Mouse (Mus musculus) forebrain, embryonic 12.5 days (tissue): Measurements from ENCODE around the gene Spg21. TPM values are rescaled to one million over a fixed set of nuclear protein-coding genes. Genes with fewer than 3 reads are reported as not detected.

Experiments used
- ATAC-seq: fragments of 200-750 bp; cut with Nextera tagmentation; 2 replicates; pipeline ENCODE4 v1.8.0; 2017; ENCODE audit warnings: moderate TSS enrichment; ENCODE audit not compliant: low FRiP score
- H3K27ac ChIP-seq: fragments of 300-500 bp; sonication (generic); 2 replicates; pipeline ENCODE4 v1.5.1; 2016; ENCODE audit warnings: mild to moderate bottlenecking
- H3K27me3 ChIP-seq: fragments of 300-500 bp; sonication (generic); 2 replicates; pipeline ENCODE4 v1.6.1; 2016; ENCODE audit warnings: mild to moderate bottlenecking
- H3K36me3 ChIP-seq: fragments of 300-500 bp; sonication (generic); replicated peaks from 2 replicates; pipeline ENCODE4 v1.6.1; 2016; ENCODE audit warnings: mild to moderate bottlenecking
- H3K4me1 ChIP-seq: fragments of 300-500 bp; sonication (generic); 2 replicates; pipeline ENCODE4 v1.6.1; 2016
- H3K4me2 ChIP-seq: fragments of 300-500 bp; sonication (generic); 2 replicates; pipeline ENCODE4 v1.6.1; 2016; ENCODE audit warnings: mild to moderate bottlenecking, moderate library complexity
- H3K4me3 ChIP-seq: fragments of 300-500 bp; sonication (generic); replicated peaks from 2 replicates; pipeline ENCODE4 v1.5.1; 2016; ENCODE audit warnings: mild to moderate bottlenecking
- H3K9ac ChIP-seq: fragments of 300-500 bp; sonication (generic); 2 replicates; pipeline ENCODE4 v1.6.1; 2016; ENCODE audit warnings: mild to moderate bottlenecking
- H3K9me3 ChIP-seq: fragments of 300-500 bp; sonication (generic); 2 replicates; pipeline ENCODE4 v1.6.1; 2016
- WGBS: fragments of 180-500 bp; shearing (Covaris S2); methylation state at CpG from one replicate; pipeline ENCODE4 v1.1.7; 2016; 5-methylcytosine and 5-hydroxymethylcytosine counted together
- polyA plus RNA-seq: library from polyadenylated mRNA; unstranded; fragments of >200 nt; fragmentation: Nextera tagmentation; extraction: Ambion mirVana; gene quantifications from 2 replicates; pipeline ENCODE4 v1.2.1, GENCODE M21; 2016

Gene Spg21
- polyA plus RNA-seq, 1 experiment from 2014 or later, result 118 TPM

GRCm38 (mm10) chr9:65491476-65491875 is 30.7 kb downstream of the Spg21 start:
- 87% methylated on average over 3 of the region's 3 CpGs for WGBS
- no peak for ATAC-seq
- Histone ChIP-seq H3K9ac (no peak overlapping the region), H3K9me3 (no peaks in the 10 kb centered on the region), H3K36me3 (peaks cover 23% of the 10 kb centered on the region), H3K4me3 (no peak overlapping the region), H3K27ac (no peak overlapping the region), H3K4me2 (no peak overlapping the region), H3K4me1 (no peaks in the 10 kb centered on the region), H3K27me3 (no peaks in the 10 kb centered on the region)

- H3K9me3 ChIP-seq, result no peaks in the 10 kb centered on the region
- ATAC-seq, result no peak
- 87% methylated on average over 2 of the region's 2 CpGs for WGBS
- H3K27ac ChIP-seq, result no peak overlapping the region
- peaks cover 15% of the 10 kb centered on the region; the same call in 1 of the 2 replicates for H3K36me3 ChIP-seq
- H3K4me1 ChIP-seq, result no peaks in the 10 kb centered on the region
- H3K27me3 ChIP-seq, result no peaks in the 10 kb centered on the region
- H3K4me2 ChIP-seq, result no peak overlapping the region
- no peak overlapping the region for H3K9ac ChIP-seq
- H3K4me3 ChIP-seq, result no peak overlapping the region
Measured at GRCm38 (mm10) chr9:65492351-65492750, 31.6 kb downstream of the Spg21 start.

- H3K4me3 ChIP-seq, result no peak overlapping the region
- no peaks in the 10 kb centered on the region for H3K9me3 ChIP-seq
- ATAC-seq, result no peak
- H3K36me3 ChIP-seq, result peaks cover 10% of the 10 kb centered on the region; the same call in 1 of the 2 replicates
- no peaks in the 10 kb centered on the region for H3K27me3 ChIP-seq
- no peak overlapping the region for H3K9ac ChIP-seq
- H3K27ac ChIP-seq, result no peak overlapping the region
- WGBS, result 93% methylated on average over 4 of the region's 4 CpGs
- no peaks in the 10 kb centered on the region for H3K4me1 ChIP-seq
- no peak overlapping the region for H3K4me2 ChIP-seq
Measured at GRCm38 (mm10) chr9:65492851-65493250, 32.1 kb downstream of the Spg21 start.

GRCm38 (mm10) chr9:65502146-65502545 is 41.4 kb downstream of the Spg21 start:
- H3K27ac ChIP-seq, result no peak overlapping the region
- H3K4me2 ChIP-seq, result no peak overlapping the region
- H3K9ac ChIP-seq, result no peak overlapping the region
- no peak overlapping the region for H3K4me3 ChIP-seq
- H3K27me3 ChIP-seq, result no peaks in the 10 kb centered on the region
- H3K4me1 ChIP-seq, result no peaks in the 10 kb centered on the region
- WGBS, result 67% methylated on average over 8 of the region's 8 CpGs
- H3K36me3 ChIP-seq, result no peaks in the 10 kb centered on the region
- ATAC-seq, result no peak
- no peaks in the 10 kb centered on the region for H3K9me3 ChIP-seq

GRCm38 (mm10) chr9:65502721-65503505 is 42.2 kb downstream of the Spg21 start:
- Histone ChIP-seq H3K4me2 (no peak overlapping the region), H3K4me3 (no peak overlapping the region), H3K9me3 (no peaks in the 10 kb centered on the region), H3K4me1 (no peaks in the 10 kb centered on the region), H3K27ac (no peak overlapping the region), H3K9ac (no peak overlapping the region), H3K36me3 (no peaks in the 10 kb centered on the region), H3K27me3 (no peaks in the 10 kb centered on the region)
- 87% methylated on average over 21 of the region's 21 CpGs for WGBS
- ATAC-seq, result no peak

- Histone ChIP-seq H3K36me3 (no peaks in the 10 kb centered on the region), H3K27me3 (no peaks in the 10 kb centered on the region), H3K9me3 (no peaks in the 10 kb centered on the region), H3K9ac (no peak overlapping the region), H3K4me2 (no peak overlapping the region), H3K4me1 (no peaks in the 10 kb centered on the region), H3K4me3 (no peak overlapping the region), H3K27ac (no peak overlapping the region)
- 79% methylated on average over 7 of the region's 7 CpGs for WGBS
- ATAC-seq, result no peak
Measured at GRCm38 (mm10) chr9:65508449-65508848, 47.7 kb downstream of the Spg21 start.

GRCm38 (mm10) chr9:65512520-65512919 is 51.8 kb downstream of the Spg21 start:
- ATAC-seq, result no peak
- no peak overlapping the region for H3K9ac ChIP-seq
- peaks cover 6% of the 10 kb centered on the region for H3K4me1 ChIP-seq
- no peak overlapping the region for H3K4me3 ChIP-seq
- no peak overlapping the region for H3K4me2 ChIP-seq
- H3K27ac ChIP-seq, result no peak overlapping the region
- H3K27me3 ChIP-seq, result no peaks in the 10 kb centered on the region; the same call in 1 of the 2 replicates
- no peaks in the 10 kb centered on the region for H3K9me3 ChIP-seq
- 81% methylated on average over 3 of the region's 3 CpGs for WGBS
- H3K36me3 ChIP-seq, result no peaks in the 10 kb centered on the region

- Histone ChIP-seq H3K36me3 (no peaks in the 10 kb centered on the region), H3K27ac (peak overlapping the region; percentile 36; the same call in 1 of the 2 replicates), H3K9me3 (no peaks in the 10 kb centered on the region), H3K9ac (no peak overlapping the region), H3K27me3 (peaks cover 6% of the 10 kb centered on the region; the same call in 1 of the 2 replicates), H3K4me2 (no peak overlapping the region), H3K4me1 (peaks cover 6% of the 10 kb centered on the region), H3K4me3 (no peak overlapping the region)
- ATAC-seq, result no peak
- 82% methylated on average over 8 of the region's 8 CpGs for whole genome bisulfite sequencing
Measured at GRCm38 (mm10) chr9:65514431-65514830, 53.7 kb downstream of the Spg21 start.

GRCm38 (mm10) chr9:65514851-65515261 is 54.1 kb downstream of the Spg21 start:
- H3K9me3 ChIP-seq, result no peaks in the 10 kb centered on the region
- peak overlapping the region; percentile 36; the same call in 1 of the 2 replicates for H3K27ac ChIP-seq
- peaks cover 6% of the 10 kb centered on the region; the same call in 1 of the 2 replicates for H3K27me3 ChIP-seq
- no peak overlapping the region for H3K4me2 ChIP-seq
- no peaks in the 10 kb centered on the region for H3K36me3 ChIP-seq
- no peak overlapping the region for H3K9ac ChIP-seq
- 68% methylated on average over 3 of the region's 3 CpGs for WGBS
- peaks cover 6% of the 10 kb centered on the region for H3K4me1 ChIP-seq
- no peak overlapping the region for H3K4me3 ChIP-seq
- ATAC-seq, result no peak

GRCm38 (mm10) chr9:65519807-65520504 is 59.2 kb downstream of the Spg21 start, which contains the start of gene Ankdd1a:
Gene Ankdd1a, minus strand, starts transcription at chr9:65520193.
- Histone ChIP-seq H3K36me3 (no peaks in the 10 kb centered on the region), H3K4me3 (peak within 1 kb of the TSS; percentile 29), H3K27ac (0 out of 2 replicates have a peak within 1 kb of the TSS, but pooled peaks have one; percentile 42), H3K4me1 (peaks cover 14% of the 10 kb centered on the region), H3K9me3 (no peaks in the 10 kb centered on the region), H3K4me2 (peak within 1 kb of the TSS; percentile 56), H3K9ac (peak within 1 kb of the TSS; percentile 47; the same call in 1 of the 2 replicates), H3K27me3 (peaks cover 11% of the 10 kb centered on the region; the same call in 1 of the 2 replicates)
- ATAC-seq, result peak; percentile 62
- WGBS, result 5% methylated on average over 24 of the region's 25 CpGs

GRCm38 (mm10) chr9:65520505-65520876 is 59.7 kb downstream of the Spg21 start:
- Histone ChIP-seq H3K4me3 (peak overlapping the region; percentile 29), H3K9ac (peak overlapping the region; percentile 47; the same call in 1 of the 2 replicates), H3K9me3 (no peaks in the 10 kb centered on the region), H3K36me3 (no peaks in the 10 kb centered on the region), H3K27ac (0 out of 2 replicates have a peak overlapping the region, but pooled peaks have one; percentile 42), H3K27me3 (peaks cover 11% of the 10 kb centered on the region; the same call in 1 of the 2 replicates), H3K4me1 (peaks cover 13% of the 10 kb centered on the region), H3K4me2 (peak overlapping the region; percentile 56)
- WGBS, result 21% methylated on average over 11 of the region's 11 CpGs
- ATAC-seq, result no peak

GRCm38 (mm10) chr9:65523611-65524364 is 63.0 kb downstream of the Spg21 start:
- Histone ChIP-seq H3K9ac (no peak overlapping the region), H3K4me2 (0 out of 2 replicates have a peak overlapping the region, but pooled peaks have one; percentile 22), H3K4me3 (no peak overlapping the region), H3K36me3 (no peaks in the 10 kb centered on the region), H3K9me3 (no peaks in the 10 kb centered on the region), H3K27me3 (0 out of 2 replicates have a peak, but pooled peaks cover 11% of the 10 kb centered on the region), H3K4me1 (peaks cover 13% of the 10 kb centered on the region), H3K27ac (no peak overlapping the region)
- 22% methylated on average over 14 of the region's 14 CpGs for WGBS
- peak; percentile 80 for ATAC-seq
